Mouse (Mus musculus): ENCODE measurements around the gene Gm340.

Gm340 gene

GRCm38 (mm10) chr19:41581706-41582420 is at the start of gene Gm340:
Gene Gm340, plus strand, starts transcription at chr19:41582370.
- no peak for ATAC-seq (ENCODE audit: insufficient number of reproducible peaks, low FRiP score, low TSS enrichment)

DNA sequence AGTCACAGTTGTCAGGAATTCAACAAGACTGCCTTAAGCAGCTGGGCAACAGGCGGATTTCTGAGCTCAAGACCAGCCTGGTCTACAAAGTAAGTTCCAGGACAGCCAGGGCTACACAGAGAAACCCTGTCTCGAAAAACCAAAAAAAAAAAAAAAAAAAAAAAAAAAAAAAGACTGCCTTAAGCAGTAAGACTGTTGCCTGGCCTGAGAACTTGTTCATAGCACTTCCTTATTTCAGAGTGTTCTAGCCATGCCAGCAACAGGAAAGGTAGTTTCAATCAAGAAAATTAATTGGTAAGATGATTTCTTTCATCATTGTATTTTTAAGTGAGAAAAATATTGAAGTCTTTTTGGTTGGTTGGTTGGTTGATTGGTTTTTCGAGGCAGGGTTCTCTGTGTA is 48.1 kb upstream of the Gm340 start:
- ATAC-seq (ENCODE audit: insufficient number of reproducible peaks, low FRiP score, low TSS enrichment), result no peak

GRCm38 (mm10) chr19:41556981-41557380 is 25.2 kb upstream of the Gm340 start:
- ATAC-seq (ENCODE audit: insufficient number of reproducible peaks, low FRiP score, low TSS enrichment), result no peak

DNA sequence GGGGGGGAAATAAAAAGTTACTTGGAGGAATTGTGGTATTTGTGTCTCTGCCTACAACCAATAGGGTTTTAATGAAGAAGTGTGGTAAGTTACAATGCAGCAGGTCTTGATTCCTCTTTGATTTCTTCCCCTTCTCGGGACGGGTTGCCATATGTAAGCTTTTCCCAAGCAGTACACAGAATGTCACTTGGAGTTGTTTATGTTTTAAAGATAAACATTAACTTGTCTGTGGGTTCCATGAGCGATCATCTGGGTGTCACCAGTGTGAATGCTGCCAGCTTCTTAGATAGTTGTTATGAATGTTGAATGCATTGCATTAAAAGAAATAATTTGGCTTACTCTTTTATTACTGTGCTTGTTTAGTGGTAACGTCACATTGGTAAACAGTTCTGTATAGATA is 24.7 kb upstream of the Gm340 start:
- no peak for ATAC-seq (ENCODE audit: insufficient number of reproducible peaks, low FRiP score, low TSS enrichment)

GRCm38 (mm10) chr19:41558891-41559486 is 23.2 kb upstream of the Gm340 start:
- ATAC-seq (ENCODE audit: insufficient number of reproducible peaks, low FRiP score, low TSS enrichment), result no peak

DNA sequence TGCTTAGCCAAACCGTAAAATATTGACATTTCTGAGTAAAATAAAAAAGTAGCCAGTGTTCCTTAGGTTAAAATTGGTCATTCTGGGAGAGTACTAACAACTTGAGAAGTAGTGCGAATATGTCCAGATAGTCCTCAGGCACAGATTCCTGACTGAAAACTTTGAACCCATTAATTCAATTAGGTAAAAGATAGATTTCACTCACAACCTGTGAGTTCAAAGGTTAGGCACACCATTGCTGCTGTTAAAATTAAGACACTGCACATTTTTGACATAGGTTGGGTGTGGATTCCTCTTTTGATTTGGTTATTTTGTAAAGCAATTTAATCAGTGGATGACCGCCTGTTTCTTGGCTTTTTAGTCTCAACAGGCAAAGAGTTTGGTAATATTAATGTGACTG is 21.3 kb upstream of the Gm340 start:
- ATAC-seq (ENCODE audit: insufficient number of reproducible peaks, low FRiP score, low TSS enrichment), result no peak

DNA sequence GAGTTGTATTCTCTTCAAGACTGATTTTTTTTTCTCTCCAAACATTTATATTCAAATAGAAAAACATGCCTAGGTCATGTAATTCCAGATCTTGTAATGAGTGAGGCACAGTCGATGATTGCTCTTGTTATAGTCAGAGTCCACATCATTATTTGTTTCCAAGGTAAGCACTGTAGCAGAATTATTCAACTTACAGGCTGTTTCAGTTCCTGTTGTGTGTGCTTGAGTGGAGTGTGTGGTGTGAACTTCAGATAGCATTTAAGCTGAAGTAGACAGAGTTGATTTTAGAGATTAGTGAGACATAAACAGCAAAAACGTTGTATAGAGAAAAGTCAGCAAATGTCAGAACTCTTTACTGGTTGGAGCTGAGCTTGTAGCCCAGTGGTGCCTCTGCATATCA is 13.4 kb upstream of the Gm340 start:
- no peak for ATAC-seq (ENCODE audit: insufficient number of reproducible peaks, low FRiP score, low TSS enrichment)

- no peak for ATAC-seq (ENCODE audit: insufficient number of reproducible peaks, low FRiP score, low TSS enrichment)
These were observed 8.5 kb upstream of the Gm340 start for GRCm38 (mm10) chr19:41573700-41574099.

DNA sequence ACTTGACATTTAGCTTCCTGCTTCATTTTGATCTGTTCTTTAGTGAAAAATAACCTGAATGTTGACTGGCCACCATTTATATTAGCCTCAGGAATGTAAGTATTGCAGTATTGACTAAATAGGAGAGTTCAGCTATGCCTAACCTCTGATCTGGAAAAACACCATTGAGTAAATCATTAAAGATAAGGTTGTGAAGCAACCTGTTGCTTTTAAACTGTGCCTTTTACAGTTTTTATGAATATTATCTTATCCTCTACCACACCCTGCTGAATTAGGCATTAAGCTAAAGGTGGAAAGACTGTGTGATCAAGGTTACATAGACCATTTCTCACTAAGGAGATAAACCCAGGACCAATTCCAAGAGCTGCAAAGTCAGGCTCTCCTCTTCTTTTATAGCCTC is 4.6 kb upstream of the Gm340 start:
- no peak for ATAC-seq (ENCODE audit: insufficient number of reproducible peaks, low FRiP score, low TSS enrichment)

GRCm38 (mm10) chr19:41579311-41579920 is 2.8 kb upstream of the Gm340 start:
- ATAC-seq (ENCODE audit: insufficient number of reproducible peaks, low FRiP score, low TSS enrichment), result no peak

- ATAC-seq (ENCODE audit: insufficient number of reproducible peaks, low FRiP score, low TSS enrichment), result no peak
These were observed 846 bp downstream of the Gm340 start for GRCm38 (mm10) chr19:41582918-41583514.

GRCm38 (mm10) chr19:41586752-41587151 is 4.6 kb downstream of the Gm340 start:
- ATAC-seq (ENCODE audit: insufficient number of reproducible peaks, low FRiP score, low TSS enrichment), result no peak

GRCm38 (mm10) chr19:41587431-41588222 is 5.5 kb downstream of the Gm340 start:
- ATAC-seq (ENCODE audit: insufficient number of reproducible peaks, low FRiP score, low TSS enrichment), result no peak

DNA sequence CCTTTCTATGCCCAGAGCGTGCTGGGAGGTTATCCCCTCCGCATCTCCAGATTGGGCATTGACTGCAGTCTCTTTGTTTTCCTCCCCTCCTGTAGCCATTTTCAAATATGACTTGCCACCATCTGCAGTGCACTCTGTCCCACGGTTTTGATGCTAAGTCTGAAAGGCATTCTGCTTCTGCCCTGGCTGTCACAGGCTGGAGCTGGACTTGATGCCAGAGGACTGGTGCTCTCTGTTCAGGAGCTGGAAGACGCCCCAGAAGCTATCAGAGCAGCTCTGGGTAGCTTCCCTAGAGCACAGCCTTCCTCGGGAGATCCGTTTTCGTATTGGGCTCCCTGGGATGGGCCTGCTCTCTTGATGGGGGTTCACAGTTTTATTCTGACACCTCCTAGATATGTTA is 6.9 kb downstream of the Gm340 start:
- no peak for ATAC-seq (ENCODE audit: insufficient number of reproducible peaks, low FRiP score, low TSS enrichment)

GRCm38 (mm10) chr19:41589681-41590080 is 7.5 kb downstream of the Gm340 start:
- no peak for ATAC-seq (ENCODE audit: insufficient number of reproducible peaks, low FRiP score, low TSS enrichment)

- ATAC-seq (ENCODE audit: insufficient number of reproducible peaks, low FRiP score, low TSS enrichment), result no peak
These were observed 9.6 kb downstream of the Gm340 start for GRCm38 (mm10) chr19:41591808-41592207.

DNA sequence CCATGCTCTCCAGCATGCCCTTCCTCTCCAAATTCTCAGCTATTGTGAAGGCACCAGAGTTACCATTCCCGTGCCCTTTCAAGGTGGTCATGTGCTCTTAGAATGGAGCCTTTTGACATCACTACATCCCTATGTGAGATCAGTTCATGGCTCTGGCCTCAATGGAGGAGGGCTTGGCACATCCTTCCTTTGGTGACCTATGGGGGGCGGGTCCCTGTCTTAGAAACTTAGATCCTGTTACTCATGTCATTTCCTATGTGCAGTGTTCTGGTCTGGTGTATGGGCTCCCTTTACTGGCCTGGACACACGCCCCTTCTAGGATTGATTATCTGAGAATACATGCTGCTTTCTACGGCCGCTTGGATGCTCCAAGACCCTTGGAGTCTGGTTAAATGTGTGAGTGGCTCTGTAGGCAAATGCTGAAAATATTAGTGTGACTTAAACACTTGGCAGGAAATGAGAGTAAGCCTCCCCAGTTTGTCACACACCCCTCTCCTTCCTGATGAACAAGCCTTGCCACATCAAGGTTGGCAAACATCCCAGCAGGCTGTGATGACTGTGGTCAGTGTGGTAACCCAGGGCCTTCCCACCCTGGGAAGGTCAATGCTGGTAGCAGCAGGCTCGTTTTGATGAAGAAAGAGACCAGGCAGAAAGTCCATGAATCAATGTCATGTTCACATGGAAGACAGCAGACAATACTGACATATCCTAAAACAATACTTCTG is 15.2 kb downstream of the Gm340 start:
- ATAC-seq (ENCODE audit: insufficient number of reproducible peaks, low FRiP score, low TSS enrichment), result no peak

GRCm38 (mm10) chr19:41600647-41601046 is 18.5 kb downstream of the Gm340 start:
- ATAC-seq (ENCODE audit: insufficient number of reproducible peaks, low FRiP score, low TSS enrichment), result 0 out of 2 replicates have a peak, but pooled peaks have one; percentile 23

GRCm38 (mm10) chr19:41606208-41606987 is 24.2 kb downstream of the Gm340 start:
- ATAC-seq (ENCODE audit: insufficient number of reproducible peaks, low FRiP score, low TSS enrichment), result no peak

Data from cerebellum, adult (tissue).